Mouse (Mus musculus): Measurements from ENCODE around the gene Actrt2. TPM values are rescaled to one million over a fixed set of nuclear protein-coding genes. Genes with fewer than 3 reads are reported as not detected.

Gene Actrt2
- total RNA-seq, 4 experiments from 2014 or later, result not detected

- no peak for DNase-seq
These were observed 30.0 kb downstream of the Actrt2 start for GRCm38 (mm10) chr4:154637468-154638319.

GRCm38 (mm10) chr4:154636721-154637311 is 30.9 kb downstream of the Actrt2 start, which contains the start of gene Prdm16:
Gene Prdm16 (minus strand): TSS chr4:154636873.
- DNase-seq, result no peak

- no peak for DNase-seq
These were observed 31.6 kb downstream of the Actrt2 start for GRCm38 (mm10) chr4:154636053-154636433.

- no peak for DNase-seq
These were observed 32.2 kb downstream of the Actrt2 start for GRCm38 (mm10) chr4:154635241-154636052.

- DNase-seq, result no peak
These were observed 33.0 kb downstream of the Actrt2 start for GRCm38 (mm10) chr4:154634470-154635240.

- no peak for DNase-seq
These were observed 33.7 kb downstream of the Actrt2 start for GRCm38 (mm10) chr4:154634001-154634400.

- no peak for DNase-seq
These were observed 34.6 kb downstream of the Actrt2 start for GRCm38 (mm10) chr4:154632800-154633764.

GRCm38 (mm10) chr4:154630763-154631162 is 36.9 kb downstream of the Actrt2 start:
- no peak for DNase-seq

- DNase-seq, result no peak
These were observed 40.1 kb downstream of the Actrt2 start for GRCm38 (mm10) chr4:154627419-154628142.

- DNase-seq, result no peak
These were observed 41.4 kb downstream of the Actrt2 start for GRCm38 (mm10) chr4:154626282-154626681.

- no peak for DNase-seq
These were observed 42.0 kb downstream of the Actrt2 start for GRCm38 (mm10) chr4:154625710-154626109.

- DNase-seq, result no peak
These were observed 44.4 kb downstream of the Actrt2 start for GRCm38 (mm10) chr4:154623241-154623640.

GRCm38 (mm10) chr4:154622521-154622920 is 45.1 kb downstream of the Actrt2 start:
- DNase-seq, result no peak

Other genes starting within 250 kb of the Actrt2 start
- 1 to 10 TPM; 2.9 to 5.5 (median 3.8) TPM for gene Prdm16, start 31.0 kb downstream of the Actrt2 start, total RNA-seq (2022)
- under 1 TPM; 0.38 to 0.63 (median 0.46) TPM for gene Ttc34, start 169.6 kb upstream of the Actrt2 start, total RNA-seq (2022)
- gene Mmel1, start 201.7 kb upstream of the Actrt2 start, total RNA-seq (2022), result 1 to 10 TPM in 2 of 4 experiments, under 1 TPM in 2; 0.31 to 4.6 (median 1.5) TPM
- gene Fam213b, start 231.3 kb upstream of the Actrt2 start, total RNA-seq (2022), result 100 to 1,000 TPM in 2 of 4 experiments, 10 to 100 TPM in 2; 21.8 to 161 (median 71.6) TPM

All from adrenal gland, adult 8-10 months (tissue).